Mouse (Mus musculus) erythroblast, embryonic 14.5 days (primary cell): ENCODE measurements around the gene Adamts18.

Source experiments
- GATA1 ChIP-seq: IDR thresholded peaks from 2 replicates; pipeline ENCODE4 v1.6.1; 2012; ENCODE audit warnings: low read length, inconsistent platforms, mixed read lengths
- TAL1 ChIP-seq: IDR thresholded peaks from 3 replicates; pipeline ENCODE4 v1.6.1; 2012; ENCODE audit warnings: low read length, inconsistent platforms, mixed read lengths

GRCm38 (mm10) chr8:113847606-113848080, 895 bp downstream of the Adamts18 start:
- TF ChIP-seq TAL1 (no peak), GATA1 (no peak)
